Mouse (Mus musculus) stomach, postnatal 0 days (tissue): ENCODE results near the gene Ifngr2. TPM values are rescaled to one million over a fixed set of nuclear protein-coding genes. Genes with fewer than 3 reads are reported as not detected.

Experiments used
- ATAC-seq: fragments of 200-750 bp; cut with Nextera tagmentation; 2 replicates; pipeline ENCODE4 v1.8.0; 2017; ENCODE audit not compliant: low FRiP score, low TSS enrichment
- DNase-seq: peaks from one replicate; pipeline ENCODE4 v3.0.0-alpha.2; 2016; ENCODE audit warnings: low spot score
- H3K27ac ChIP-seq: fragments of 300-500 bp; sonication (generic); replicated peaks from 2 replicates; pipeline ENCODE4 v1.5.1; 2014; ENCODE audit warnings: mild to moderate bottlenecking, control low read depth
- H3K27me3 ChIP-seq: fragments of 300-500 bp; sonication (generic); 2 replicates; pipeline ENCODE4 v1.6.1; 2014; ENCODE audit warnings: low read length; ENCODE audit not compliant: control insufficient read depth, insufficient read depth
- H3K36me3 ChIP-seq: fragments of 300-500 bp; sonication (generic); 2 replicates; pipeline ENCODE4 v1.6.1; 2014; ENCODE audit warnings: low read length, mixed read lengths; ENCODE audit not compliant: control insufficient read depth, insufficient read depth
- H3K4me1 ChIP-seq: fragments of 300-500 bp; sonication (generic); replicated peaks from 2 replicates; pipeline ENCODE4 v1.6.1; 2014; ENCODE audit warnings: antibody characterized with exemption; ENCODE audit not compliant: control insufficient read depth, insufficient read depth
- H3K4me2 ChIP-seq: fragments of 300-500 bp; sonication (generic); replicated peaks from 2 replicates; pipeline ENCODE4 v1.6.1; 2014; ENCODE audit warnings: low read depth, mild to moderate bottlenecking, control low read depth, moderate library complexity
- H3K4me3 ChIP-seq: fragments of 300-500 bp; sonication (generic); 2 replicates; pipeline ENCODE4 v1.5.1; 2014; ENCODE audit warnings: low read depth, low read length, control low read depth
- H3K9ac ChIP-seq: fragments of 300-500 bp; sonication (generic); 2 replicates; pipeline ENCODE4 v1.6.1; 2014; ENCODE audit warnings: mild to moderate bottlenecking, low read length, control low read depth, mixed read lengths
- H3K9me3 ChIP-seq: fragments of 300-500 bp; sonication (generic); 2 replicates; pipeline ENCODE4 v1.6.1; 2016; ENCODE audit warnings: low read length; ENCODE audit not compliant: control insufficient read depth
- CTCF ChIP-seq: IDR thresholded peaks from 2 replicates; pipeline ENCODE4 v1.5.1; 2016; ENCODE audit warnings: antibody characterized with exemption, low read depth, mild to moderate bottlenecking, moderate library complexity
- EP300 ChIP-seq: optimal IDR thresholded peaks from 2 replicates; pipeline ENCODE3; 2016; ENCODE audit warnings: antibody characterized with exemption
- WGBS: fragments of 180-500 bp; shearing (Covaris S2); extraction: QIAGEN DNeasy Blood & Tissue Kit; methylation state at CpG from one replicate; pipeline ENCODE4 v1.1.7; 2014; 5-methylcytosine and 5-hydroxymethylcytosine counted together
- polyA plus RNA-seq: library from polyadenylated mRNA; unstranded; fragments of >200 nt; fragmentation: Nextera tagmentation; extraction: Ambion mirVana; gene quantifications from 2 replicates; pipeline ENCODE4 v1.2.1, GENCODE M21; 2015

Ifngr2 gene
- polyA plus RNA-seq, 1 experiment from 2014 or later = 57.8 TPM

DNA sequence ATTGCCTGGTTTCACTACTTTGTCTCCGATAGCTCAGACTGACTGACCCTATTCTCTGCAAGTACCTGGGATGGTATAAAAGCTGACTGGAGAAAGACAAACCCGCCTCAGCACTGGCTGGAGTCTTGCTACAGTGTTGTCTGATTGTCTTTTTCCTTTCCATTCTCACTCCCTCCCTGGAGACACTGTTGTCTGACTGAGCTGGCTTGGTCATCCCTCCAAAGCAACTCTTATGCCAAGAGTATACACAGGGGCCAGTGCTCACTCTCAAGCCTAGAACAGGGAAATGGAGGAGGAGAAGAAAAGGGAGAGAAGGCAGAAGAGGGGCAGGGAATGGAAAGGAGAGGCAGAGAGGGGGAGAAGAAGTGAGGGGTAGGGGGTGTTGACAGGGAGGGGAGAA, 14.4 kb upstream of the Ifngr2 start:
- no peaks in the 10 kb centered on the region for H3K27me3 ChIP-seq
- H3K4me3 ChIP-seq = no peak overlapping the region
- no peak overlapping the region for H3K4me2 ChIP-seq
- no peak overlapping the region for H3K9ac ChIP-seq
- no peaks in the 10 kb centered on the region for H3K9me3 ChIP-seq
- ATAC-seq (no peak), DNase-seq (no peak)
- H3K4me1 ChIP-seq = no peaks in the 10 kb centered on the region
- TF ChIP-seq EP300 (no peak), CTCF (no peak)
- 36% methylated on average over 2 of the region's 2 CpGs for WGBS
- no peaks in the 10 kb centered on the region for H3K36me3 ChIP-seq
- no peak overlapping the region for H3K27ac ChIP-seq

DNA sequence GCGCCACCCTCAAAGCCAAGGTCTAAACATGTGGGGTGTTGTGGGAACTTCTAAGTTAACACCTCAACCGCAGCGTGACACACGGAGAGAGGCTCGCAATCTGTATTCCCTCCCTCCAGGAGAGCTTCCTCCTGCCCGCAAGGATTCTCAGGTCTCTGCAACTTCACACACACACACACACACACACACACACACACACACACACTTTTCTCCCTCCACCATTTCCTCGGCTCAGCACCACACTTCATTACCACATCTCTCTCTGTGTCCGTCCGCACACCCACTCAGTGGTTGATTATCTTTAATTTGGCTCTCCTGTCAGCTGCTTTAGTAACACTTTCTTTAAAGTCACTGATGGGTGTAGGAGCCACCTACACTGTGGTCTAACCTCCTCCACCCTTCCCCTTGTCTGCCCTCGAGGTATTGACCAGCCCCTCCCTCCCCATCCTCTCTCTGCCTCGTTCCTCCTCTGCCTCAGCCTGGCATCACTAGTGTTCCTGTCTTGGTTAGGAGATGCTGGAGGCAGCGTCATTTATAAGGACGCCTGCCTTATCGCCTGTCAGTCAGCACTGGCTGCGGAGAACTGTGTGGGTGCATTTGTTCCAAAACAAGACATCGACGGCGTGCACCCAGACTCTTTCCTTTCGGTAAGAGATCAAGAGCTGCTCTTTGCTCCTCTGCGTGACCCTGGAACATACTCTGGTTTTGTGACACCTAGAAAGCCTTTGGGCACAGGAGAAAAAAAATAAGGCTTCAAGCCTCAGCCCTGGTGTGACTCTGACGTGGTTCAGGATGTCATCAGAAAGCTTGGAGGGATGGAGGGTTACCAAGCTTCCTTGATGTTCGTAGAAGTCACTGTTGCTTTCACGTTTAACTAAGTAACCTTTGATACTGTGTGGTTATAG, 13.5 kb upstream of the Ifngr2 start:
- no peaks in the 10 kb centered on the region for H3K27me3 ChIP-seq
- 59% methylated on average over 23 of the region's 23 CpGs for WGBS
- no peak overlapping the region for H3K27ac ChIP-seq
- no peak overlapping the region for H3K9ac ChIP-seq
- no peaks in the 10 kb centered on the region for H3K9me3 ChIP-seq
- no peak overlapping the region for H3K4me3 ChIP-seq
- TF ChIP-seq CTCF (peak; percentile 4; the same call in 1 of the 2 replicates), EP300 (no peak)
- no peaks in the 10 kb centered on the region for H3K36me3 ChIP-seq
- ATAC-seq (no peak), DNase-seq (no peak)
- H3K4me1 ChIP-seq = no peaks in the 10 kb centered on the region
- H3K4me2 ChIP-seq = no peak overlapping the region

DNA sequence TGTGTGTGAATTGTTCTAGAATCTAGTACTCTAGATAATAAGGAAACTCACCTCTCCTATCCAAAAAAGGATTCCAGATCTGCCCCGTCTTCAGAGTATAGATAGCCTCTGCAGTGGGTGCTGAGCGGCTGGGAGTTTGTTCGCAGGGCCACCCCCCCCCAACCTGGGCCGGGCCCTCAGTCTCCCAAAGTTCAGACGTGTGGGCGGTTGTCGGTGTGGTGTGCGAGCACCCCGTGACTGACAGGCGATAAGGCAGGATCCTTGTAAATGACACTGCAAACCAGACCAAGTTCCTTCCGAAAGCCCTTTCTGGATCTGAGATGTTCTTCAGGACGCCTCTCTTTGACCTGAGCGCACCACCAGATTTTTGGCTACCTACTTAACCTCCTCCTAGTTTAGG, 12.4 kb upstream of the Ifngr2 start:
- Histone ChIP-seq H3K4me3 (no peak overlapping the region), H3K36me3 (no peaks in the 10 kb centered on the region), H3K4me1 (no peaks in the 10 kb centered on the region), H3K9ac (no peak overlapping the region), H3K9me3 (no peaks in the 10 kb centered on the region), H3K27me3 (no peaks in the 10 kb centered on the region), H3K4me2 (no peak overlapping the region), H3K27ac (no peak overlapping the region)
- peak; percentile 80 for DNase-seq
- ATAC-seq = peak; percentile 82
- 53% methylated on average over 13 of the region's 13 CpGs for WGBS
- TF ChIP-seq EP300 (no peak), CTCF (no peak)

DNA sequence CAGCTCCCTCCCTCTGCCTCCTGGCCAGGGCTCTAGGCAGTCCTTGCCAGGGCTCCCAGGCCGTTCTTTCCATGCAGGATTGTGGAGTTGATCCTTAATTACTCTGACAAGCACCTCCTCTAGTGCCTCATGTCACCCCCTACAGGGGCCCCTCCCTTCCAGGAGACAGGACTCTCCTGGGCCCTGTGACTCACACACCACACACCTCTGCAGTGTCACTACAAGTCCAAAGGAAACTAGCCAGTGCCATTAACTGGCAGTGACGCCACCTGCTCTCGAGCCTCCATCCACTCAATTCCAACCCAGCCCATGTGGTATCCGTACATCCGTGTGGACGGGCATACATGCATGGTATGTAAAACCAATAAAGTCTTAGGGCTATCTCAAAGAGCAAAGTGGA, 12.0 kb upstream of the Ifngr2 start:
- Histone ChIP-seq H3K9me3 (no peaks in the 10 kb centered on the region), H3K4me3 (no peak overlapping the region), H3K36me3 (no peaks in the 10 kb centered on the region), H3K27ac (no peak overlapping the region), H3K4me2 (no peak overlapping the region), H3K9ac (no peak overlapping the region), H3K4me1 (no peaks in the 10 kb centered on the region), H3K27me3 (no peaks in the 10 kb centered on the region)
- TF ChIP-seq EP300 (no peak), CTCF (no peak)
- peak; percentile 37 for DNase-seq
- 74% methylated on average over 6 of the region's 6 CpGs for whole genome bisulfite sequencing
- ATAC-seq = peak; percentile 72

DNA sequence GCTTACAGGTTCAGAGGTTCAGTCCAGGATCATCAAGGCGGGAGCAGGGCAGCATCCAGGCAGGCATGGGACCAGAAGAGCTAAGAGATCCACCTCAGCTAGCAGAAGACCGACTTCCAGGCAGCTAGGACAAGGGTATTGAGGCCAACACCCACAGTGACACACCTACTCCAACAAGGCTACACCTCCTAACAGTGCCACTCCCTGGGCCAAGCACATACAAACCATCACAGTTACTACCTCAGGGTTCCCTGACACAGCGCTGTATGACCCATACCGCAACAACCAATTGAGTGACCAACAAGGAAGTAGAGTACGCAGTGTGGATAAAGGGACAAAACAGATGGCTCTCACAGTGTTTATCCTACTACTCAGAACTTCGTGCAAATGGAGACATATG, 10.5 kb upstream of the Ifngr2 start:
- Histone ChIP-seq H3K9me3 (no peaks in the 10 kb centered on the region), H3K4me3 (no peak overlapping the region), H3K27me3 (no peaks in the 10 kb centered on the region), H3K4me1 (no peaks in the 10 kb centered on the region), H3K9ac (no peak overlapping the region), H3K27ac (no peak overlapping the region), H3K36me3 (no peaks in the 10 kb centered on the region), H3K4me2 (no peak overlapping the region)
- TF ChIP-seq EP300 = no peak
- TF ChIP-seq CTCF = no peak
- ATAC-seq (peak; percentile 92), DNase-seq (peak; percentile 50)
- 71% methylated on average over 6 of the region's 6 CpGs for WGBS

DNA sequence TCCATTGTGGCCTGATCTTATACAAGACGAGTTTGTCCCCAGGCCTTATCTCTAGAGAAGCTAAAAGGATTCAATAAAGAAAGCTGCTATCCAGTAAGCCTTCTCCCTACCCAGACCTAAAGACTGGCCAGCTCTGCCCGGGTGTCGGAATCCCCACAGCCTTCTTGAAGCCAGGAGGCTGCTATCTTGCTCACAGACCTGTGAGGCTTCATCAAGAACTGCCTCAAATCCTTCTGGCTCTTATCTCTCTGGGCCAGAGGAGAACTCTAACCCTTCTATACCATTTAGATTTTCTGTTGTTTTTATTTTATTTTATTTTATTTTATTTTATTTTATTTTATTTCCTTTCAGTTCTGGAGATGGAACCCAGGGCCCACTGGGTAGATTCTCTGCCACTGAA, 9.8 kb upstream of the Ifngr2 start:
- Histone ChIP-seq H3K4me1 (no peaks in the 10 kb centered on the region), H3K27me3 (no peaks in the 10 kb centered on the region), H3K4me3 (no peak overlapping the region), H3K9me3 (no peaks in the 10 kb centered on the region), H3K27ac (0 out of 2 replicates have a peak overlapping the region, but pooled peaks have one; percentile 3), H3K4me2 (no peak overlapping the region), H3K9ac (no peak overlapping the region), H3K36me3 (no peaks in the 10 kb centered on the region)
- no peak for DNase-seq
- TF ChIP-seq CTCF (no peak), EP300 (no peak)
- WGBS = 76% methylated on average over 3 of the region's 3 CpGs
- no peak for ATAC-seq
